Mouse (Mus musculus) adrenal gland, postnatal 4 days (tissue): ENCODE data around the gene Ssu2. TPM values are rescaled to one million over a fixed set of nuclear protein-coding genes. Genes with fewer than 3 reads are reported as not detected.

Source experiments
- DNase-seq, 2 experiments: peaks; one replicate each; pipeline ENCODE4 v3.0.0; 2021 to 2022; ENCODE audit warnings: low spot score in 2 of 2, mixed read lengths in 2 of 2
- long read RNA-seq, 2 experiments: library from polyadenylated mRNA; stranded (forward); transcript quantifications; one replicate each; pipeline ENCODE4 v2.0.0; 2021
- total RNA-seq, 2 experiments: library from RNA; stranded (reverse); gene quantifications; 2 replicates each; pipeline ENCODE4 v1.2.3; 2021

Ssu2 gene
- 1 to 10 TPM; 2.2 TPM for total RNA-seq
- long read RNA-seq, experiment 1, partial matches to known transcripts, result 0 of 3 reads
- long read RNA-seq, experiment 1, other reads (novel, unspliced or antisense), result 3 of 3 reads
- long read RNA-seq, experiment 2, partial matches to known transcripts, result 0 of 2 reads
- long read RNA-seq, experiment 2, other reads (novel, unspliced or antisense), result 2 of 2 reads

DNA sequence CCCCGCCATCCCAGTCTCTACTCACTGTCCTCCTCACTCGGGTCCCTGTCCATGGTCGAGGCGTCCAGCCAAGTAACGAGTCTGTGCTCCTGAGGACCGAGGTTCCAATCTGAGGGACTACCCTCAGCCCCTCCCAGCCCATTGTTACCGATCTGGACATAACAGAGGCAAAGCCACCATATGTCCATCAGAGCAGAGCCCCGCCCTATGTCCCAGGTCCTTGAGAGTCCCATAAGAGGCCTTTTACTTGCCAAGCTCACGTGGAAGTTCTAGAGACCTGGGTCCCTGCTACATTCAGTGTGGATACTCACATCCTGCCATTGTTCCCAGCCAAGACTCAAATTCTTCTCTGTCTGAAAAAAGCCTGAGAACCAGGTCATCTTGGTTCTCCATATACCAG, at the start of gene Ssu2:
Gene Ssu2, minus strand, starts transcription at position 77 of the 400 bp plus-strand sequence.
- no peak for DNase-seq

DNA sequence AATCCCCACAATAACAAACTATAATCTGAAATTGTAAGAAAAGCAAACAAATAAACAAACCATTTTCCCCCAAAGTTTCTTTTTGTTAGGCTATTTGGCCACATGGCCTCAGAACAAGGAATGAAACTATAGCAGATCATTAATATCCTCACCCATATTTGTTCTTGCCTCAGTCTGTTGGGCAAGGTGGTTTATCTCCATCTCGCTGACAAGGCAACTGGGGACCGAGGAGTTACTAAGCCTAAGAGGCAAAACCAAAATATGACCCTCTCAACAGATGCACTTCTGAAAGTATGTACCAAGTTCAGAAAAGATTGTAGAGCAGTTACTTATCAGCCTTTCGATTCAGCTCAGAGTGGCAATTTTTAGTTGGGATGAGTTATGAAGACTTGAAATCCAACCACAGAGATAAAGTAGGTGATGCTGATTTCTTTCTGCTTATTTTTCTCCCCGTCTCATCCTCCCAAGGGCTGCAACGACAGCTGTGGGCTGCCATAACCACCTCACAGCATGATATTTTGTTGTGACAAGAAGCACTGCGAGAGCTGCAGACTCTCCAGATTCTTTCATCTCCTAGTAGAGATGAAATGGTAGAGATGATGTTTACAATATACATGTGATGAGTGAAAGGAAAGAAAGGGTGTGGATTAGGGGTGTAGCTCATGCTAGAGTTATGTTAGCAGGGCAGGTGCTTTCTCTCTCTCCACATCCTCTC, 38.4 kb upstream of the Ssu2 start:
- no peak for DNase-seq

DNA sequence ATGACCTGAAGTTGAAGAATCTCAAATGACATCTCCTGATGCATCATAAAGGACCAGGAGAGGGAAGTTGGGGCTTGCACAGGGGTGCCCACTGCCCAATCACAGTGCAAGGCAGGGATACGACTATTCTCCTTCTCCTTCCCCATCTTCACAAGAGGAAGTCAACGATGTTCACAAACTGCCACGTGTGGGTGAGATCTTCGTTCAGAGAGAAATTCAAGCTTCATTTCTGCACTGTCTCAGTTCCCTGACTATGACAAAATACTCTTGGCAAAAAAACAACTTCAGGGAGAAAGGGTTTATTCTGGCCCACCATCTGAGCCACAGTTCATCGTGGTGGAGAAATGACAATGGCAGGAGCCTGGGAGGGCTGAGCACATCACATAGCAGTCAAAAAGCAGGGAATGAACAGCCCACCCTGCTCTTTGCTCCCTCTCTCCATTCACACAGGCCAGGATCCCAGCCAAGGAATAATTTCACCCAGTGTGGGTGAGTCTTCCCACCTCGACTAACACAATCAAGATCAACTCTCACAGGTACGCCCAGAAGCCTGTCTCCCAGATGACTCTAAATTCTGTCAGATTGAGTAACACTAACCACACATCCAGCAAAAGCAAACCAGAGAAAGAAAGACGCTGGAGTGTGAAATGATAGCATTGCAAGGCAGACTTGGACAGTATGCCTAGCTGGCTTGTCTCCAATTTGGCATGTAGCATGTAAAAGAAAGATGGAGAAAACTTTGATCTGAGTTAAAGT, 36.1 kb upstream of the Ssu2 start:
- no peak for DNase-seq

DNA sequence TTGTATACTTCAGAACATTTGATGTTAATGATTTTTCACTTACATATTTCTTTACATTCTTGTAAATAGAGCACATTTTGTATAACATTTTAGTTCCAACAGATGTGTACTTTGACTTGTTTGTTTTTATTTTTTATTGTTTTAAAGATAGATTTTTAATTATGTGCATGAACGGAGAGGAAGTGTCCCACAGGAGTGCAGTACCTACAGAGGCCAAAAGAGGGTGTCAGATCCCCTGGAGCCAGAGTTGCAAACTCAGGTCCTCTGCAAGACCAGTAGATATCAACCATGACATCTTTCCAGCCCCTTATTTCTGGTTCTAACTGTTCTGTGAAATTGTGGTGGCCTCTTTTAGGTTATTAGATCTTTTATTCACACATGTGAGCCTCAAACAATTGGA, 33.1 kb upstream of the Ssu2 start:
- no peak for DNase-seq

DNA sequence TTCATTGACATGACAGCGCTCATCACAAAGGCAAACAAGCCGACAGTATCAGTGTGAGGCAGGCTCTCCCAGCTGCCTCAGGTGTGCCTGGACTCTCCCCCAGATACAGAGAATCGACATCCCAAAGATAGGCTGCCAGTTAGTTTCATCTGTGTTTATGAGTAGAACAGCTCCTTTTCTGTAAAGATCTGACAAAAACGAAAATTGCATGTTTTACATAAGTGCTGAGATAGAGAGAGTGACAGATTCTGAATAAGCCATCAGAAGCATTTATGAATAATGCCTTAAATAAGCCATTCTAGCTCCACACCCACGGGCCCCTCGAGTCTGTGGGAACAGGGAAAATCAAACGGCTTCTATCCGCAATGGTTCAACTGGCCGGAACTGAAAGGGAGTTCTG, 31.5 kb upstream of the Ssu2 start:
- no peak for DNase-seq

DNA sequence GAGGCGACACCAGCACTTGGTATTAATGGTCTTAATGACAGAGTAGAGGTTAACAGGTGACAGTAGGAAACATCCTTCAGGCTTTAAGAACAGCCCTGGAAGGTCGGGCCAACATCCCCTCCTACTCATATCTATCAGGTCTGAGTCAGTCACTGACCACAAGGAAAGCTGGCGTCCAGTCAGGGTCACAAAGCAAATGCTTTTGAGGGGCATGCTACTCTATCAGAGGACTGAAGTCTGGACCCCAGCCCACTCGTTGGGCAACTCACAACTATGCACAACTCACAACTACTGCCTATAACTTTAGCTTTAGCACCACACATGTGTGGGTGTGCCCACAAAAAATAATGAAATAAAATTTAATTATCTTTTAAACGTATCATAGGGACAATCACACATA, 16.3 kb upstream of the Ssu2 start:
- DNase-seq, result no peak

DNA sequence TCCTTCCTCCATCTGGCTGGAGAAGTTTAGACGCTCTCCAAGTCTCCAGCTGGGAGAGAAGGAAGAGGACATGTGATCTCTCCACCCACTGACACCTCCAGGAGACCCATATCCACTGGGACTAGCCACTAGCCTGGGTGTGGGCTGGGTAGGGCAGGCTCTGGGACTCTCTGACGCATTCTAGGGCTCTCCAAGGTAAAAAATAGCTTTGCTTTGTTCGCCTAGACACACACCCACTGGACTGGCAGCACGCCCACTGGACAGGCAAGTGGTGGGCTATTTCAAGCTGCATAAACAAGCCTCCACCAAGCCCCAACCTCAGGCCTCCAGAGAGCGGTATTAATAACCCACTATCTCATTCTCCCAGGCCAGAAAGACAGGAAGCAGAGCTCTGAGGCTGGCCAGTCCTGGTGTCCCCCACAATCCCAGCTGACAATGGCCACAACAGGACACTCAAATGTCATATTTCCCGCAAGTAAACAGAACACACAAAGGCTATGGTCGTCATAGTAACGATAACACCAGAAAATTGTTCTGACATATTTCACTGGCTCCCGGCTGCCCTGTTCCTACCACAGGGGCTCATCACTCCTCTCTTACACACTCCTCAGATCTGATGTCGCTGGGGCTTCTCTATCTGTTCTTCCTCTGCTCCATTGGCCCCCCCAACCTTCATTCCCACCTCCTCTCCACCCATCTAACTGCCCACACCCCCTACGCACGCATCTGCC, 14.3 kb upstream of the Ssu2 start:
- no peak for DNase-seq

DNA sequence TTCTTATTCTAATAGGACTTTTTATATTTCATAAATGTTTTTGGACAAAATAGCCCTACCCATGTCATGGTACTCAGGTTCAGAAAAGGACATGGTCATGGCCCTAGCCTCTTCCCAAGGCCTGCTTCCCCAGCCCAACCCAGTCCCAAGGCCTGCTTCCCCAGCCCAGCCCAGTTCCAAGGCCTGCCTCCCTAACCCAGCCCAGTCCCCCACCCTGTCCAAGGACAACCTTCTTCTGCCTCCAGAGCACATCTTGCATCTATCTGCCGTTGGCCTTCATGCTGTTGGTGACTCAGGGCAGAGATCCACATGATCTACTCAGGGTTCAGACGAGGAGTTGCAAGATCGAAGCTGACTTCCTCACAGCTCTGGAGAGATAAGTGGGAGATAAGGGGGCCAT, 9.5 kb upstream of the Ssu2 start:
- peak in 1 of 2 experiments; percentile 38 for DNase-seq

DNA sequence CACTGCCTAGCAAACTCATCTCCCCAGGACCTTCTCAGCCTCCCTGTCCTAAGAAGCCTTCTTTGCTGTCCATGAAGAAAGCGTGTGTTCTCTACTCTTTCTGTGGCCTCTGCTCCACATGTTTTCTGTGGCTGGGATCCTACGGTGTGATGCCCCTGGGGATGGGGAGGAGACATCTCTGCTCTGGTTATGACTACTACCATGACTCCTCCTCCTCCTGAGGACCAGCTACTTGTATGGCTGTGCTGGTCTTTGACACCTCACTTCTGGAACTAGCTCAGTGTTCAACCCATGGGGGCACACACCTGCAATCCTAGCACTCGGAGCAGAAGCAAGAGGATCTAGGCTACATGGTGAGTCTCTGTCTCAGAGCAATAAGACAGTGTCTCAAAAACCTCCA, 8.5 kb upstream of the Ssu2 start:
- DNase-seq, result no peak

DNA sequence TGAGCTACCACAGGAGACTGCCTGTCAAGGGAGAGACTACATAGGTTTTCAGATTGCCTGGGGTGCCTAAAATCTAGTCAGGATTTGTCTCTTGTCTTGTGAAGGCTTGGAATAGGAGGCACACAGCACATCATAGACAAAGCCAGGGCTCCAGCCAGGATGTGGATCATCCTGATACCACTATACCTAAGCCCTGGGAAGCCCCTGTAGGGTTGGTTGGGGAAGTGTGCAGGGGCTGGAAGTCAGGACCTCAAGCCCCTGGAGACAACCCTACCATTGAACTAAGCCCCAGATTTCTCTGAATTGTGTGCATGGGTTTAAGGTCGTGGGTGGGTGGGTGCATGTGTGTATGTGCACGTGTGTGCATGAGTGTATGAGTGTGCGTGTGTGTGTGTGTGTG, 562 bp upstream of the Ssu2 start:
- DNase-seq, result no peak

DNA sequence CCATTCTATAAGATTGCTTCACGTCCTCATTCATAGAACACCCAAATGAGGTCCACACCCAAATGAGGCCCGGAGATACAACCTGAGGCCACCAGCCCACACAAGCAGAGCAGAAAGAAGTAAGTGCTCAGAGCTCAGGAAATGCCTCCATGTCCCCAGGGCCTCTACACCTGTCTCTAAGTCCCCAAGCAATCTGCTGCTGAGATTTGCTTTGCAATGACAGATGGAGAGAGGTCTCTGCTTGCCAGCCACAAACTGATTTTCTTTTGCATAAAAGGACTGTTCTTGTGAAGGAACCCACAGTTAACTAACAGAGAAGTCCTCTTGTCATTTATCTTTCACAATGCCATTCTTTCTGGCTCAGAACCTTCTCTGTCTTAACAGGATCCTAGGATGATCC, 1.6 kb downstream of the Ssu2 start:
- no peak for DNase-seq

DNA sequence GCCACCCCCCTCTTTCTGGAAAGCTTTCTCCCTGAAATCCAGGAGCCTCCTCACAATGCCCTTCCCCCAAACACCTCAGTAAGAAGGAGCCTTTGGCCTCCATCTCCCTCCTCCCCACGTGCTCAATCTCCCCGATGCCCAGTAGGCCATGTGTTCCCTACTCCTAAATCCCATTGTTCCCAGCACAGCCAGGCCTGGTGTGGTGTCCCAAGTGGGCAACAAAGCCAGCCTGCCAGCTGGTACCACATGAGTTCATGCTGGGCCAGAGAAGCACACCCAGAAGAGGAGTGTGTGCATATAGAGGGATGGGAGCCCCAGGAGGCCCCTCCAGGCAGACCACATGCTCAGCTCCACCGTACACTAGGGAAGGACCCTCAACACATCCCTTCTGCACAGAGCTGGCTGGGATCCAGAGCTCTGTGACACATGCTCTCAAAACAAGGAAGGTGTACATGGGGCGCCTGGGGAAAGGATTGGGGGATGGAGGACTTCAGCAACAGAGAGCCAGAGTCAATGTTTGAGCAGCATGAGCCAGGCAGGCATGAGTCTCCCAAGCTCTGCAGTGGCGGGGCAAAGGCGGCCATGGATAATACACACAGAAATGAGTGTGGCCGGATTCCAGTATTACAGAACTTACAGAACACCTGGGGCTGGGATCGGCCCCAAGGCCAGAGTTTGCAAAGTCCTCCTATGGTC, 4.7 kb downstream of the Ssu2 start:
- DNase-seq, result no peak

DNA sequence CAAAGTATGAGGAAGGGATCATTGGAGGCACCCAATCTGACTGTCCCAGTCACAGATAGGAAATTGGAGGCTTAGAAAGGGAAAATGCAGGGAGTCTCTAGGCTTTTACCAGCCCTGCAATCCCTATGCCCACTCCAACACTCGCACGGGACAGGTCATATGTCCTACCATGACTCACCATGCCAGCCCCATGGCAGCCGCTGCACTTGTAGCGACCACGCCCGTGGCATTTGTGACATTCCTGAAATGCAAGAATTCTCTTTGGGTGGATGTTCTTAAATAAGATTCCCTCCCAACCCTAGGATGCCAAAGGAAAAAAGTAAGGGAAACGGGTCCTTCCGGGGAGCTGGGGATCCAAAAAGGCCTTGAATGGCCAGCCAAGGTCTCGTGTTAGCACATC, 8.8 kb downstream of the Ssu2 start:
- no peak for DNase-seq

DNA sequence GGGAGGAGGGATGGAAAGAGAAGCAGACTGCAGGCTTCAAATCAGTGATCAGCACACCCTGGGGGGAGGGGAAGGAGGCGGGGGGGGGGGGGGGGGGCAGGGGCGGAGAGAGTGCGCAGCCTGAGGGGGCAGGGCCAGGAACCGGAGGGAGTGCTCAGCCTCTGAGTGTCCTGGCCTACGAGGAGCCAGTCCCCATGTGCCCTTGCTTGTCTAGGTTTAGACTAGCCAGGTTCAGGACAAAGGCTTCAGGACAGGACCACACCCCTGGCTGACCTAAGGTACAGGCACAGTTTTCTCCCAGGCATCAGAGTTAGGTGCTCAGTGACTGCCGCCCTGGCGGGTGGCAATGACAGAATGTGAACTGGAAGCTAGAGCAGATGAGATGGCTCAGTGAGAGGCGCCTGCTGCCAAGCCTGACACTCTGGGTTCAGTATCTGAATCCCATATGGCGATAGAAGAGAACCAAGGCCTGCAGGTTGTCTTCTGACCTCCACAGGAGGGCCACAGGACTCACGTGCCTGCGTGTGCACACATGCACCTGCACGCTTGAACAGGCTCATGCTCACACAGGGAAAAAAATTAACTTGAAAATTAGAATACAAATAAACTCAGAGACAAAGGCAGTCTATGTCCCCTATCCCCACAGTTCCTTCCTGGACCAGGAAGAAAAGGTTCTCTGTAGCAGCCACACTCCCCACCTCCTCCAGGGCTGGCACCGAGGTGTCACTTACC, 12.0 kb downstream of the Ssu2 start:
- no peak for DNase-seq

DNA sequence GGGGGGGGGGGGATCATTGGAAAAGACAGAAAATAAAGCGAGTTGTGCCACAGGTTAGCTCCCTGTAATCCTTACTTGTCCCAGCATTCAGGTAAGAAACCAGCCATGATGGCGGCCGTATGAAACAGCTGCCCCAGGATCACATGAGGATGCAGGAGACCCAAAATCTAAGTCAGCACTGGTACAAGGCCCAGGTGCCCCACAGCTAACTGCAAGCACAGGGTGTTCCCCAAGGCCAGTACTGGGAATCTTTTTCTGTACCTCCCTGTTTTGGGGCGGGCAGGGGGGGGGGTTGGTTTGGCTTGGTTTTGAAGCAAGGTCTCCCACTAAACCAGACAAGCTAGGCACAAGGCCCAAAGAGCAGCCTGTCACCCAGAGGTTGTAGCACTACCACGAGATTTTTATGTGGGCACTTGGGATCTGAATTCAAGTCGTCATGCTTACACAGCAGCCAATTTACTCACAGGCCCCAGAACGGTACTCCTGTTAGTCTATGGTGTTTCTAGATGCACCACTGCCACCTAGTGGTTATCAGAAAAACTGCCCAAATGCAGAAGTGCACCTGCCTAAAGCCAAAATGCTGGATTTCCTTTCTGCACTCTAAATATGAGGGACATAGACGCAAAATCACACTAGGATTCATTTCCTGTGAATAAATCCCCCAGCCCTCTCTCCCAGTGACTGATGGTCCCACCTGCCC, 13.8 kb downstream of the Ssu2 start:
- no peak for DNase-seq

DNA sequence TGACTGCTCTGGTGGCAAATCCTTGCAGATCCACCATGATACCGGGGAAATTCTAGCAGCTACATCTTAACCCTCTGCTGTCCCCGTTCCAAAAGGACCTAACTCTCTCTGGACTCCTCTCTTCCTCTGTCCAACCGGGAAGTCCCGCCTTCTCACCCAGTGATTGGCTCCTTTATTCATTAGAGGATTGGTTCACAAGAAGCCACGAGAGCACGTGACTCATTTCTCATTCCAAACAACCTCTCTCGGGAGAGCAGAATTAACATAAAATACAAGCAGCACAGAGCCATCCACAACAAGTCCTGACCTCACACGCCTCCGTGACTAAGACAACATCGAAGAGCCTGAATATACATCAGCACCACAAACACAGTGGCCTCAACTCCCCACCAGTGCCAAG, 22.5 kb downstream of the Ssu2 start:
- no peak for DNase-seq

DNA sequence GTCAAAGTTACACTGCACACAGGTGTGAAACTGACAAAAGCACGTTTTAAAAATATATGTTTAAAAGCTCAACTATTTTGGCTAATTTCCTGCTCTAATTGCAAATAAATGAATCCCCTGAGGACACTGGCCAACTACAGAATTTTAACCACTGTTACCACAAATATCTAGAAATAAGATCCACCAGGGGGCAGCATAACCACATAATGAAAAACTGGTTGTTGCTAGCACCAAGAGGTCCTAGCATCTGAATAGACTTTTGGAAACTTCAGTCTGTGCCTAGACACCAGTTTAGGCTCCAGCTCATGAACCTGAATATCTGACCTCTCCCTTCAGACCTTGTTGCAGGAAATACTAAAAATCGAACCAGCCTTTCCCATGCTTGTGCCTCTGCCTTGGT, 23.2 kb downstream of the Ssu2 start:
- no peak for DNase-seq

DNA sequence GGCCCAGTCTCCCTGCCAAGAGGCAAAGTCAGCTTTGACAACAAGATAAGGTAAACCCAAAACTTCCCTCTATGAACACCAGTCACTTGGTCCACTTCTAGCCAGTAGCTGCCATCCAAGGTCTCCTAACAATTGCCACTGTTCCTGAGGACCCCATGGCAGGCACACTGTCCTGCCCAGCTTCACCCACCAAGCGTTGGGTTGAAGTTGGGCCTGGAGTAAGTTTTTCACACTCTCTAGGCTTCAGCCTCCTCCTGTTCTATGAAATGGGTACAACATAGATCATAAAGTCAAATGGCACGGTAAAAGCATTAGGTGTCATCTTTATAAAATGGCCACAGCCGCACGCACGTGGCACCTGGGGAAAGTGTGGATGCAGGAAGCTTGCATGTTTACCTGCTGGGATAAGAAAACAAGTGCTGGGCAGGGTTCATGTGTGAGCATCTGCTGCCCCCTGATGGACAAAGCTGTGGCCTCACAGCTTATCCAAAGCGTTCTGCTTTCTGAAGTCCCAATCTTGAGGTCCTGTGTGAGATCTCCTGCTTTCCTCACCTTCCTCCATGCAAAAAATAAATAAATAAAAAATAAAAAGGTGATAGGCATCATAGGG, 25.4 kb downstream of the Ssu2 start:
- DNase-seq, result peak; percentile 36 to 53

DNA sequence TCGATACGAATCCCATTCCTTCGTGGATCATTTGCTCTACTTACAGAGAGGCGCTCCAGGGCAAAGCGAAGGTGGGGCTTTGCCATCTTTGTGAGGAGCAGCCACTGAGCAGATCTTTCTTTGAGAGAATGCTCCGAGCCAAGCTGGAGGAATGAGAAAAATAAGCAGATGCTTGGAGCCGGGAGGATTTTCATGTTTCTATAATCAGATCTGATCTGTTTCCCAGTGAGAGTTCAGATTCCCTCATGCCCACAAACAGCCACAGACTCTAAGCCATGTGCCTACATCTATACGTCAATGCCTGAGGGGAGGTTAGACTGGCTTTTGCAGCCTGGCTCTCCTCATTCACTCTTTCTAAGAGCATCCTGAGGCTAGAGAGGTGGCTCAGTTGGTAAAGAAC, 27.1 kb downstream of the Ssu2 start:
- no peak for DNase-seq

DNA sequence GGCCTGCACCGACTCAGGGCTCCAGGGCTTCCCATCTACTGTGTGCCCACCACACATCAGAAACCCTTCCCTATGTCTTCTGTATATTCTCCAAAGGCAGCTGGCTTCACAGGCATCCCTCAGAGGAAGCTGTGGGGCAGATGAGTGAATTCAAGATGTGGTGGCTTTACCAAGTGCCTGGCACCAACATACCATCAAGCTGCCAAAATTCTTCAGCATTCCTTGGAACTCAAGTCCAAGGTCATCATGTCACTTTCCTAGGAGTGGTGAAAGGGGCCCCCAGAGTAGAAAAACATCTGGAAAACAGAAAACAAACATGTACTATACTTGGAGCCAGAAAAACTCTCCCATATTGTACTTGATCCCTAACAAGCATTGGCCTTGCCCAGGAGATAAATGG, 28.5 kb downstream of the Ssu2 start:
- DNase-seq, result no peak
